Mouse (Mus musculus) layer of hippocampus, adult 11-12 months (tissue): ENCODE measurements around the gene Rtkn2.

Experiments
- DNase-seq: peaks from one replicate; pipeline ENCODE4 v3.0.0; 2022; ENCODE audit warnings: low spot score

The Rtkn2 gene

DNA sequence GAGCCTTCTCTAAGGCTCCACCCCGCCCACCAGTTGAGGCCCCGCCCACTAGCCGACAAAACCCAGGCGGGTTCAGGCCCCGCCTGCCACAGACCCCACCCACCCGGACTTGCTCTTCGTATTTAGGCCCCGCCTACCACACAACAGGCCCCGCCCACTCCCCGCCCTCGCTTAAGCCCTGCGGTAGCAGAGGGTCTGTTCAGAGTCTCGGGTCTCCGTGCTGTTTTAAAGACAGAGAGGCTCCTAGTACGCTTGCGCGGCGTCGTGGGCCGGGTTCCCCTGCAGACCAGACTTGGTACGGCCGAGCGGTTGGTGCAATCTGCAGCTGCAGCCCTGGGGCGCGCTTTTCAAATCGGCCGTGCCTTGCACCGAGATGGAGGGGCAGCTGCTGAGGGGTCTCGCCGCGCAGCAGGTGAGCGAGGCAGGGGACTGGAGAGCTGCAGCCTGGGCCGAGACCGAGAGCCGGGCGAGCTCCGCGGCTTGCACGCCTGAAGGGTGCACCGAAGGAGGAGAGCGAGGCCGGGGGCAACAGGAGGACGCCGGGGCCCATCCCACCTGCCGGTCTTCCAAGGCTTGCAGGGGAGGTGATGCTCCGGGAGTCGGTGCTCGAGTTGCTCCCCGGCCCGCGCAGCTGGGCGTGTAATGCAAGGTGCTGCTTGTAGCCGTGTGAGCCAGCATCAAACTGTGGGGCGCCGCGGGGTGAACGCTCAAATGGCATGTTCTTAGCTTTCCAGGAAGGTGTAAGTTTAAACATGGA lies at the start of gene Rtkn2:
Rtkn2 (plus strand) TSS at position 170 of the 757 bp plus-strand sequence.
- DNase-seq = peak; percentile 87

DNA sequence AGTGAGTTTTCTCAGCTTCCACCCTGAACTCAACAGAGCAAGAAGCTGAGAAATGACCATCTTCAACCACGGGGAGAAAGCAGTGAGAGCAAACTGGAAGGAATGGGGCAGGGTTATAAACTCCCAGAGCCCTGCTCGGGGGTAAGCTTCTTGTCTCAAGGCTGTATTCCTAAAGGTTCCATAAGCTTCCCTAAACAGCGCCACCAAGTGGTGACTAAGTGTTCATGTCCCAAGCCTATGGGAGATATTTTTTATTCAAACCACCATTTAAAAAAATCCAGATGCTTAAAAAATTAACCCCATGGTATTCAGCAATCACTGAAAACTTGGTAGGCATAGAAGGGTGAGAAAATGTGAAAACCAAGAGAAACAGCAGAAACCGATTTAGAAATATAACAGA lies 48.0 kb upstream of the Rtkn2 start:
- DNase-seq = no peak

DNA sequence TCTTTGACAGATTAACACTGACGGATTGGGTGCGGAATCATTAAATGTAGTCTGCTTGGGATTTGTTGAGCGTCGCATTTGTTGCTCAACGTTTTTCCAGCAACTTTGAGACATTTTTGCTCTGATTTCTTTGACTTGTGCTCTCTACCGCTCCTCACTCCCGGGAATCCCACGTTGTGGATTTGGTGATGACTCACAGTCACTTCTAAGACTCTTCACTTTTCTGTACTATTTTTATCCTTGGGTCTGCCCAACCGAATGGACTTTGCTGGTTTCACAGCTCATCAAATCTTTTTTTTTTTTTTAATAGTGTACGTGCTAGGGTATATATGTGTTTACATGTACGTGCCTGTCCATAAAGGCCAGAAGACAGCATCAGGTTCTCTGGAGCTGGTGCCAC lies 46.6 kb upstream of the Rtkn2 start:
- DNase-seq = no peak

DNA sequence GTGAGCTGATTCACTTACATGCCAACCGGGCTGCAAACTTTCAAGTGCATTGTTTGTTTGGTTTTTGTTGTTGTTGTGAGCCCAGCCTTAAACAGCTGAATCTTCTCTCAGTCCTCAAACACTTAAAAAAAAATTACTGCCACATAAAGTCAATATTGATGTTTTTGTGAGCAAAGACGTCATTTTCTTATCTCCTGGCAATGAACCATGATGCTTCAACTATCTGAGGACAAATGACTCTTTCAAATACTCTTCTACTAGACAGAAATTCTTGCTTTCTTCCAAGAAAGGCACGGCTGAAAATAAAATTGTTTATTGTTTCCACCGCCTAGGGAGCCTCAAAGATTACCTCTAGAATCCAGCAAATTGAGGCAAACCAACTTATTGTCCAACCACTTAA lies 42.4 kb upstream of the Rtkn2 start:
- no peak for DNase-seq

DNA sequence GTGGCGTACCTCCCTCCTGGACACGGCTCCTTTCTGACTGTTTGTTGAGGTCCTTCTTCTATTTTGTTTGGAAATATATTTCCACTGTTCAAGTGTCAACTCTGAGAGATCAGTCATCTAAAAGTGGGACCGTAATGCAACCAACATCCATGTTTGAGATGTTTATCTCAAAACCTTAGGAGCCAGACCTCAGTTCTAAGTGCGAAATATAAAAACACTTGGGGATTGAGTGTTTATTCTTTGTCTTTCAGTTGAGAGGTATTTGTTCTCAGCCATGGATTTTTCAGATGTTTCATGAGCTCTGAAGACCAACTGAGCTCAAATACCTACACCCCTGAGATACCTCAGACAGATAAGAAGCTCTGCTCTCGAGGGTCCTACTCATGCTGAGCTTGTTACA lies 41.6 kb upstream of the Rtkn2 start:
- DNase-seq = no peak

DNA sequence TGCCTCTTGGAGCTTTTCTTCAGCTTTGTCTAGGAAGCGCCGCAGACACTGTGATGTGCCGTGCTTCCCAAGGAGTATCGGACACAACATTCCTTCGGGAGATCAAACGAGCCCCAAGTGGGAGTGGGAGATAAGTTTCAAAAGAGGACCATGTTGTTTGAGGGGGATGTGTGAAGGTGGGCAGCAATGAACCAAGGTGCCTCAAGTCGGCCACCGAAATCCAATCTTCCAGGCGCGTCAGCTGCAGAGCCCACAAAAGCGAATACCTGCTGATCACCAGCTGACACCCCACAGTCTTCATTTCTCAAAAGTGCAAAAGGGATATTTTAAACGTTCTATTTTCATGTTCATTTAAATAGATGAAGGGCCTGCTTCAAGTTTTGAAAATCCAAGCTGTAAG lies 39.8 kb upstream of the Rtkn2 start:
- DNase-seq = no peak

DNA sequence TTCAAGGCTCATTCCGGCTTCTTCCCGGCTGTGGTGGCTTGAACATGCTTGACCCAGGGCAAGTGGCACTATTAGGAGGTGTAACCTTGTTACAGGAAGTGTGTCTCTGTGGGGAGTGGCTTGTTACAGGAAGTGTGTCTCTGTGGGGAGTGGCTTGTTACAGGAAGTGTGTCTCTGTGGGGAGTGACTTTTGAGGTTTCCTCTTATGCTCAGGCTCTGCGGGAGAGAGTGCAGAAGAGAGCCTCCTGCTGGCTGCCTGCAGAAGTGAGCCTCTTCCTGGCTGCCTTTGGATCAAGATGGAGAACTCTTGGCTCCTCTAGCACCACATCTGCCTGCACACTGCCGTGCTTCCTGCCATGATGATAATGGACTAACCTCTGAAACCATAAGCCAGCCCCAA lies 35.9 kb upstream of the Rtkn2 start:
- DNase-seq = no peak

DNA sequence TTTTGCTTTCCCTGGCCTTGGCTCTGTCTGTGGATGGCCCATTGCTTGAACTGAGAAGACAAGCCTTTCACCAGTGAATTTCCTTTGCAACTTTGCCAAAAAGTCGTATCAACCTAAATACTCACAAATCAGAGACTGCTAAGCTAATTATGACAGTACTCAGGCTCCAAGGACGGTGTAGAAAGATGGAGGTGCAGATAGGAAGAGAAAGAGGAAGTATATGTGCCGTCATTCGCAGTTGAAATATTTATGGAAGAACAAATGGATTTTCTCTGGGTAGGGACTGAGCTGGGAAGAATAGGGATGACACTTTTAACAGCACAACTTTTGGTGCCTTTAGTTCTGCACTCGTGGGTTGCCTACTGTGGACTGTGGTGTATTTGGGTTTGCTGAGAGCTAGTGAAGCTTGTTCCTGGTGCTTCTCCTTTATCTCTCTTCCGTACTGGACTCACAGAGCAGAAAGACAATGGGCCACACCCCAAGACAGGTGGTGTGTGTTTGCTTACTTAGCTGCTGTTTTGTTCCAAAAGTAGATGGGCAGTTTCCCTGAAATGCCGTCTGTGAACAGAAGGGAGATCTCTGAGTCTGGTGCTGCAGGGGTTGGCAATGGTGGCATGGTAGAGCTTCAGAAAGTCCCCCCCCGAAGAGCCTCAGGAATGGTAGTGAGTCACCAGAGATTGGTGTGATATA lies 29.2 kb upstream of the Rtkn2 start:
- no peak for DNase-seq

DNA sequence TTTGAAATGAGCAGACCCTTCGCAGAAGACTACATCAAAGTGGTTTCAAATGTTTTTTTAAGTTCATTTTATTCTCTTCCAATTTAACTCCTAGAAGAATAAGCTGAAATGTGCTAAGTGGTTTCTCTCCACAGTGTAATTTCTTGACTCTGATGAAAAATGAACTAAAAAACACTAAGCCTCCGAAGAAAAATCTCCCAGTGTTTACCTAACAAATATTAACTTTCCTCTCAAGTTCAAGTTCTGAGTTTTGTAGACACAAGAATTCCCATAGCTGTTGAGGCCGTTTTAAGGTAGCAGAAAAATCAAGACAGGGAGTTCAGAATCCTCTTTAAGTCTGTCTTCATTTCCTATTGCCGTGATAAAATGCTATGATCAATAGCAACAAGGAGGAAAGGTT lies 27.7 kb upstream of the Rtkn2 start:
- DNase-seq = no peak

DNA sequence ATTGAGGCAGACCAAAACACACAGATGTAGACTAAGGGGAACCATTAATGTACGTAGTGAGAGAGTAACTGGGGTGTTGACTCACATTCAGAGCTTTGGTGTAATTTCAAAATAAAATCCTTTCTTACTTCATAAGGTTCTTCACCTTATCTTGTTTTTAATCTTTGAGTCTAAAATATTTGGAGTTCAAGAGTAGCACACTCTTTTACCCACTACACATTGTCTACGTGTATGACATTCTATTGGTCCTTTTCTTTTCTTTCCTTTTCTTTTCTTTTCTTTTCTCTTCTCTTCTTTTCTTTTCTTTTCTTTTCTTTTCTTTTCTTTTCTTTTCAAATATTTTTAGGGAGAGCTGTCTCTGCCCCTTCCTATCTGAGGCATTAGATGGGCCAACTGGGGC lies 23.4 kb upstream of the Rtkn2 start:
- DNase-seq = no peak

DNA sequence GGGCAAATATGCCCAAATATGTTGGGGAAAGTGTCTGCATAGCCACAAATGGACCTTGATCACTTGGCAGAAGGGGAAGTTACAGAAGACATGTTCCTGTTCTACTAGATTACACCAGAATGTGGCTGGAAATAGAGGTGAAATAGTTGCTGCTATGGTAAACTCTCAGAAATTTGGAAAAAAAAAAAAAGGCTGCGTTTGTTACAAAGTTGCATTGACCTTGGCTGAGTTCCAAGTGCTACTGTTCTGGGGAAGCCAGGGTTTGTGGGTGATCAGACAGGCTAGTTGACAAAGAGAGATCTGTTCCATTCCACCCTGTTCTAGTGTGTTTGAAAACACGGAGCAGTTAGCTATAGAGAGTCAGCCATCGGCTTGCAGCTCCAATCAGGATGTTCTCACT lies 19.4 kb upstream of the Rtkn2 start:
- DNase-seq = no peak

DNA sequence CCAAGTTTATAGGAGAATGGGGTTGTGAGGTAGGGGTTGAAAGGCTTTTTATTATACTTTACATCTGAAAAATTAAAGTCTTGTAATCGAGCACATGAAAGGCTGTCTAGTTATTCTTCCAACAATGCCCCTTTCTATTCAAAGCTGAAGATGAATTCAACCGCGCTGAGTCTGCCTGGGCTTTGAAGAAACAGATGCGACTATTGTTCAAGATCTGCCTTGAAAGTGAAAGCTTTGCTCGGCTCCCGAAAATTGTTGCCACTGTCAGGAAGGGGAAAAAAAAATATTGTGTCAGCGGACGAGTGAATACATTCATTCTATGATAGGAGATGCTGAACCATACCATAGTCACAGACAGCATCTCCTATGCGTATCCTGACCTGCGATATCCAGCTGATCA lies 16.9 kb upstream of the Rtkn2 start:
- DNase-seq = peak; percentile 30

DNA sequence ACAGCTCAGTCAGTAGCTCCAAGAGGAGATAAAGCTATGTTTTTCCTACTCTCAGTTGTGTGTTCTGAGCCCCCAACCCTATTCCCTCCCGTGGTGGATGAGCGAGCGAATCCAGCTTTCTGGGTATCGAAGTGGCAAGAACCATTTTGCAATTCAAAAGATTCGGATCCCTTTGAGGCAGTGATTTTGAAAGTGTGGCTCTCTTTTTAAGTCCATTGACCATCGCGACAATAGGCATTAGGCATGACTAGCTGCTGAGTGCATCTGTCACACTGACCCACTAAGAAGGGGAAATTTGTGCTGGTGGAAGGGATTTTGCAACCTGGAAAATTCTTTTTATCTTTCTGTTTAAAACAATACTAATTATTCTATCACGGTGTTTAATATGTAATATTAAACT lies 15.3 kb upstream of the Rtkn2 start:
- DNase-seq = no peak

DNA sequence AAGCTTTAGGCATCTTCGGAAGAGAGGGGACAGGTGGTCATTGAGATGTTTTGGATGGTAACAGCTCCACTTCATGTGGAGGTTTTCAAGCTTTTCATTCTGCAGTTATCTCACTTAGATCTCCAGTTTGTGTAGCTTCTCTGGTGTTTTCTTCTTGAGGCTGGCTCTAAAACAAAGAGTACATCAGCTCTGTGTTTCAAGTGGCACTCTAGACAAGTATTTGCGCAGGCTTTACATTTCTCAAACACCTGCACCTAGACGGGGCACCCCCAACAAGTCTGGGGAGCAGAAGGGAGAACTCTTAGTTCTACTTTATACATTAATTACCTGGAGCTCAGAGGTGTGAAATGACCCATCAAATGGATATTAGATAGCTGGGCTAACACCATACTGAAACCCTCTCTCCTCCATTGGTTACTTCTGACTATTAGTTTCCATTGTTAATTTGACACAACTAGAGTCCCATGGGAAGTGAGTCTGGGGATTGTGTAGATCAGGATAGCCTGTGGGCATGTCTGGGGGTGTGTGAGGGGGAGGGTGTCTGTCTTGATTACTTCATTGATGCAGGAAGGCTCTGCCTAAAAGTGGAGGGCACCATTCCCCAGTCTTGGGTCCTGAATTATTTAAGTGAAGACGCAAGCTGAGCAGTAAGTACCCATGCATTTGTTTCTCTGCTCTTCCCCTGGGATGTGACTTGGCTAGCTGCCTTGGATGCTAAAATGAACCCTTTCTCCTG lies 14.0 kb upstream of the Rtkn2 start:
- no peak for DNase-seq

DNA sequence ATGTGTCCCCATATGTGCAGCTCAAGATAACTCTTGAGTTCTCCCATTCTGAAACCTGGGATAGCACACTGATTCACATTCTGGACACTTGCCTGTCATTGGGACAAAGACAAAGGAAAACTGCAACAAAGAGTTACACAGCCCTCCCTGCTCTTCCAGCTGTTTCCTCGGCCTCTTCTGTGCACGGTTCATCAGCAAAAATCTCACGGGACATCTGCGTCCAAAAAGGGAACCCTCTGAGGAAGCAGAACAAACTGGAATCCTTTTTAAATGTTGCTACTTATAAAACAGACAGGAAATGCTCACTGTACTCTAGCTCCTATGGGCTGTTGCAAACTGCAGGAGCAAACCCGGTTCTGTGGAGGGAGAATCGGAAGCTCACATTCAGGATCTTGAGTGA lies 13.3 kb upstream of the Rtkn2 start:
- peak; percentile 31 for DNase-seq

DNA sequence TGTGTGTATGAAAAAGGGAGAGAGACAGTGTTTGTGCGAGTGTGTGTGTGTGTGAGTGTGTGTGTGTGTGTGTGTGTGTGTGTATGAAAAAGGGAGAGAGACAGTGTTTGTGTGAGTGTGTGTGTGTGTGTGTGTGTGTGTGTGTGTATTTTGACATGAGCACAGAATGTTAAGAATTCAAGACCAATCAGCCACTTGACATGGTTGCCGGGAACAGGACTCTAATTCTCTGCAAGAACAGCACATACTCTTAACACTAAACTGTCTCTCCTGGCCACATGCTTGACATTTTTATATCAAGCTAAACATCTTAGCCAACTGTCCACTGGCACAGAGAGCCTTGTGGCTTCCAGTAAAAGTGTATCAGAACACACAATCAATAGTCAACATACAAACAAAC lies 12.4 kb upstream of the Rtkn2 start:
- DNase-seq = no peak

DNA sequence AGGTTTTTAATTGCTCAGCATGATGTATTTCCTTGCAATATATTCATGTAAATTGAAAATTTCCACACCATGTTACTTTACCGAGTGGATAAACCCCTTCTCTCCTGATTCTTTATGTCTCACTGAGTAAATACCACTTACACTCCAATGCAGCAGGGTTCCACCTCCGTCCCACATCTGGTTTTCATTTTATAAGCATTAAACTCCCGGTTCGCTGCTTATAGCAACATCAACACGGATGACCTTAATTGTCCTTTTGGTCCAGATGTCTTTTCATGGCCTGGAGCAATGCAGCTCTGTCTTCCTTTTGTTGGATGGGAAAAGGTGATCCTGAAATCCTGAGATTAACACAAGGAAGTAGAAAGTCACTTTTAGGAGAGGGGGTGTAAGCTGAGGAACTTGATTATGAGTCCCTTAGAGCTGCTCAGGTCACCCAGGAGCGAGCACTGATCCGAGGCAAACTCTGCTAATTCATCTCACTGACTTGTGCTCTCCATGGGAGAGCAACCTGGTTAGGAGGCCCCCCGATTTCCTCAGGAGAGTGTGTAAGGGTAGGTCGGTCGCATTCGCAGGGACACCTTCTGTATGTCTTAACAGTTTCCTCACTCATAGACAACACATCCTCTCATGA lies 8.1 kb upstream of the Rtkn2 start:
- no peak for DNase-seq

DNA sequence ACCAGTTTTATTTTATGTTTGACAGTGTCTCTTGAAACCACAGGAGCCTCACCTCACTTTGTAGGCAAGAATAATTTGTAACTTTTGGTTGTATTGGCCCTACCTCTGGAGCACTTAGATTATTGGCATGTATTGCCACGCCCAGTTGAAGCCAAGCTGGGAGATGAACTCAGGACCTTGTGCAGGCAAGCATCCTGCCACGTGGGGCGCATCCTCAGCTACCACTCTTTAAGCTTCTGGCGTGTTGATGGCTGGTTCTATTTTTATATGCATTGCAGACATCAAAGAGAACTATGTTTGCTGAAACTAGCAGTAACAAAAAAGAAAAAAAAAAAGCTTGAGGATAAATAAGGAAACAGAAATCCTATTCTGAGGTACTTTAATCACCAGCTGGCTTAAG lies 2.1 kb upstream of the Rtkn2 start:
- no peak for DNase-seq

DNA sequence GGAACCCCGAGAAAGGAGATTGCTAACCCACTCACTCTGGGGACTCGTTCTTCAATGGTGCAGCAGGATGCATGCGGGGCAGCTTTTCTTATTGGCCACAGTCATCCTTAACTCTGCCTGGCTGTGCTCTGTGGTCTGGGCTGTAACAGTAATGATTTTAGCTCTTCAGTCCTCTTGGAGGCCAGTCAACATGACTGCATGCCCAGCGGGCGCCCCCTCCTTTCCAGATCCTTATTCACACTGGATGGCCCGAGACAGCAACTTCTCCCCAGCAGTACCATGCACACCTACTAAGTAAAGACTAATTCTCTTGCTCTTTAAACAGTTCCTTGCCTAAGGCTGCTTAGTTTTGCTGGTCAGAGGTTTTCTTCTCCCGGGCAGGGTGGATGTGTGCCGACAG lies 4.4 kb downstream of the Rtkn2 start:
- DNase-seq = no peak

DNA sequence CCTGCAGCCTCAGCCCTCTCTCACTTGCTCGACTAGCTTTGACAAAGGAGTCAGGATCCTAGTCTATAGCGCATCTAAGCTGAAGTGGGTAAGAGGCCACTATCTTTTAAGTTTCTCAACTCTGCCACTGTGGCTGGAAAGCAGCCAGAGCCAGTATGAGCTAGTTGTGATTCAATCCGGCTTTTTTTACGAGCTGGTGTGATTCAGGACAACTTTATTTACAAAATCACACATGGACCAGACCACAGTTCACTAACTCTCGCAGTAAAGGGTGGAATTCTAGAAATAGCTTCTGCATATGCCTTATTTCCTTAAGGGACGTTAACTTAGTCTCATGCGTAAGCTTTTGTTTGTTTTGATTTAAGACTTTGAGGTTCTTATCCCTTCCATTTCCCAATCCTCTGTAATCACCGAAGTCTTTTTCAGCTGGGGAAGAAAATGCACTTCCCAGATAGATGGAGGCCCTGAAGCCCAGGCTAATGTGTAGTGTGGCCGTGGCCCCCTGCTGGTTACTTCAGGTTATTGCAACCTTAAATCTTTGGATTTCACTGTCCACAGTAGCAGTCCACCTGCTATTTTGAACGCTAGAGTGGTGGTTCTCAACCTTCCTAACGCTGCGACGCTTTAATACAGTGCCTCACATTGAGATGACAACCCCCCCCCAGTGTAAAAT lies 5.0 kb downstream of the Rtkn2 start:
- DNase-seq = peak; percentile 76

DNA sequence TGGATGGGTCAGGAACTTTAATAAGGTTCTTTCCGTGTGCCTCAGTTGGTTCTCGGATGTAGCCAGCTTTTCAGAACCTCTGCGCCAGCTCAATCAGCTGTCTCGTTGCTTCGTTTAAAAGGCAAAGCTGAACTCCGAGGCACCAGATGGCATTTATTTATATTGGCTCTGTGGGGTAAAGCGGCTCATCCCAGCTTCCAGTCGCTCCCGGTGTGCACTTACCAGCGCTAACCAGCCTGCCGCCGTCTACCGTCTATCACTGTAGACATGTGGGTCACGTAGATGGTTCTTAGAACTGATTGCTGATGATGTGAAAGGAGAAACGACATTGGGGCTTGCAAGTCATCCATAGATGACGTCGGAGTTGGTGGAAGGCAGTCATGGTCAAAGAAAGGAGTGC lies 5.7 kb downstream of the Rtkn2 start:
- DNase-seq = peak; percentile 18

DNA sequence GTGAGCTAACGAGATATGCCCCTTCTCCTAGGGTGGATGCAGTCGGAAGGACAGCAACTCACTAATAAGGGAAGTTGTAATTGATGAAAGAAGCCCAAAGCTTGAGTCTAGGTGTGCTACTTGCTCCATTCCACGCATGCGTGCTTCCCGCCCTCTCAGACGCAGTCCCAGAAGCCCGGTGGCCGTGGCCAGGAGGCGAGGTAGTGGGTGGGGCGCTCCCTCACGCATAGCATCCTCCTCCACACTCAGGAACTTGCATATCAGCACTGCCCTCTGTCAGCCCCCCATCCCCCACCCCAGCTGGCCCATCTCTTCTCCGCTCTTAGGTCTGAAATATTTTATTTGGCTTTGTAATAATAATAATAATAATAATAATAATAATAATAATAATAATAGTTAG lies 16.0 kb downstream of the Rtkn2 start:
- DNase-seq = no peak
